Mouse (Mus musculus): Measurements from ENCODE around the gene Frmpd2. TPM values are rescaled to one million over a fixed set of nuclear protein-coding genes. Genes with fewer than 3 reads are reported as not detected.

The Frmpd2 gene
- polyA plus RNA-seq, 1 experiment: not detected

- Histone ChIP-seq H3K4me1 (ENCODE audit: control insufficient read depth, insufficient read depth, insufficient read length, low read length) (no peaks in the 10 kb centered on the region), H3K4me3 (ENCODE audit: low read depth, low read length) (no peak overlapping the region), H3K27me3 (ENCODE audit: control insufficient read depth, insufficient read depth, low read length) (no peaks in the 10 kb centered on the region), H3K36me3 (ENCODE audit: control insufficient read depth, insufficient read depth, low read length) (no peaks in the 10 kb centered on the region), H3K27ac (ENCODE audit: insufficient read depth, low read depth, low read length) (no peak overlapping the region)
- WGBS: 75% methylated on average over 8 of the region's 8 CpGs
- TF ChIP-seq POLR2A (IDR thresholded peaks at IDR 0.05; ENCODE audit: low read depth, low read length) (no peak), CTCF (IDR thresholded peaks at IDR 0.05; ENCODE audit: extremely low read depth, insufficient read length, insufficient replicate concordance, low read depth, low read length) (no peak)
Measured at GRCm38 (mm10) chr14:33545565-33546143, 74.2 kb downstream of the Frmpd2 start.

- H3K4me1 ChIP-seq (ENCODE audit: control insufficient read depth, insufficient read depth, insufficient read length, low read length): no peaks in the 10 kb centered on the region
- H3K36me3 ChIP-seq (ENCODE audit: control insufficient read depth, insufficient read depth, low read length): no peaks in the 10 kb centered on the region
- TF ChIP-seq CTCF (IDR thresholded peaks at IDR 0.05; ENCODE audit: extremely low read depth, insufficient read length, insufficient replicate concordance, low read depth, low read length) (no peak), POLR2A (IDR thresholded peaks at IDR 0.05; ENCODE audit: low read depth, low read length) (no peak)
- H3K27ac ChIP-seq (ENCODE audit: insufficient read depth, low read depth, low read length): no peak overlapping the region
- no peak overlapping the region for H3K4me3 ChIP-seq (ENCODE audit: low read depth, low read length)
- 63% methylated on average over 3 of the region's 3 CpGs for WGBS
- H3K27me3 ChIP-seq (ENCODE audit: control insufficient read depth, insufficient read depth, low read length): no peaks in the 10 kb centered on the region
Measured at GRCm38 (mm10) chr14:33548650-33549049, 77.2 kb downstream of the Frmpd2 start.

- no peak for TF ChIP-seq CTCF (IDR thresholded peaks at IDR 0.05; ENCODE audit: extremely low read depth, insufficient read length, insufficient replicate concordance, low read depth, low read length)
- no peak for TF ChIP-seq POLR2A (IDR thresholded peaks at IDR 0.05; ENCODE audit: low read depth, low read length)
- no peak overlapping the region for H3K27ac ChIP-seq (ENCODE audit: insufficient read depth, low read depth, low read length)
- H3K36me3 ChIP-seq (ENCODE audit: control insufficient read depth, insufficient read depth, low read length): no peaks in the 10 kb centered on the region
- no peak overlapping the region for H3K4me3 ChIP-seq (ENCODE audit: low read depth, low read length)
- no peaks in the 10 kb centered on the region for H3K27me3 ChIP-seq (ENCODE audit: control insufficient read depth, insufficient read depth, low read length)
- WGBS: 68% methylated on average over 6 of the region's 6 CpGs
- no peaks in the 10 kb centered on the region for H3K4me1 ChIP-seq (ENCODE audit: control insufficient read depth, insufficient read depth, insufficient read length, low read length)
Measured at GRCm38 (mm10) chr14:33549856-33550255, 78.4 kb downstream of the Frmpd2 start.

GRCm38 (mm10) chr14:33570737-33571136 is 99.2 kb downstream of the Frmpd2 start:
- TF ChIP-seq CTCF (IDR thresholded peaks at IDR 0.05; ENCODE audit: extremely low read depth, insufficient read length, insufficient replicate concordance, low read depth, low read length): no peak
- TF ChIP-seq POLR2A (IDR thresholded peaks at IDR 0.05; ENCODE audit: low read depth, low read length): no peak
- 44% methylated on average over 6 of the region's 6 CpGs for WGBS
- H3K4me3 ChIP-seq (ENCODE audit: low read depth, low read length): no peak overlapping the region
- no peak overlapping the region for H3K27ac ChIP-seq (ENCODE audit: insufficient read depth, low read depth, low read length)
- H3K27me3 ChIP-seq (ENCODE audit: control insufficient read depth, insufficient read depth, low read length): no peaks in the 10 kb centered on the region
- no peaks in the 10 kb centered on the region for H3K36me3 ChIP-seq (ENCODE audit: control insufficient read depth, insufficient read depth, low read length)
- no peaks in the 10 kb centered on the region for H3K4me1 ChIP-seq (ENCODE audit: control insufficient read depth, insufficient read depth, insufficient read length, low read length)

- Histone ChIP-seq H3K27me3 (ENCODE audit: control insufficient read depth, insufficient read depth, low read length) (no peaks in the 10 kb centered on the region), H3K27ac (ENCODE audit: insufficient read depth, low read depth, low read length) (no peak overlapping the region), H3K4me3 (ENCODE audit: low read depth, low read length) (no peak overlapping the region), H3K36me3 (ENCODE audit: control insufficient read depth, insufficient read depth, low read length) (no peaks in the 10 kb centered on the region), H3K4me1 (ENCODE audit: control insufficient read depth, insufficient read depth, insufficient read length, low read length) (no peaks in the 10 kb centered on the region)
- 78% methylated on average over 3 of the region's 3 CpGs for WGBS
- TF ChIP-seq POLR2A (IDR thresholded peaks at IDR 0.05; ENCODE audit: low read depth, low read length) (no peak), CTCF (IDR thresholded peaks at IDR 0.05; ENCODE audit: extremely low read depth, insufficient read length, insufficient replicate concordance, low read depth, low read length) (no peak)
Measured at GRCm38 (mm10) chr14:33573643-33574042, 102.1 kb downstream of the Frmpd2 start.

- WGBS: 75% methylated on average over 7 of the region's 7 CpGs
- Histone ChIP-seq H3K27ac (ENCODE audit: insufficient read depth, low read depth, low read length) (no peak overlapping the region), H3K4me1 (ENCODE audit: control insufficient read depth, insufficient read depth, insufficient read length, low read length) (no peaks in the 10 kb centered on the region), H3K36me3 (ENCODE audit: control insufficient read depth, insufficient read depth, low read length) (no peaks in the 10 kb centered on the region), H3K4me3 (ENCODE audit: low read depth, low read length) (no peak overlapping the region), H3K27me3 (ENCODE audit: control insufficient read depth, insufficient read depth, low read length) (no peaks in the 10 kb centered on the region)
- TF ChIP-seq POLR2A (IDR thresholded peaks at IDR 0.05; ENCODE audit: low read depth, low read length) (no peak), CTCF (IDR thresholded peaks at IDR 0.05; ENCODE audit: extremely low read depth, insufficient read length, insufficient replicate concordance, low read depth, low read length) (no peak)
Measured at GRCm38 (mm10) chr14:33579771-33580484, 108.4 kb downstream of the Frmpd2 start.

- Histone ChIP-seq H3K27me3 (ENCODE audit: control insufficient read depth, insufficient read depth, low read length) (no peaks in the 10 kb centered on the region), H3K4me3 (ENCODE audit: low read depth, low read length) (no peak within 1 kb of the TSS), H3K36me3 (ENCODE audit: control insufficient read depth, insufficient read depth, low read length) (no peaks in the 10 kb centered on the region), H3K4me1 (ENCODE audit: control insufficient read depth, insufficient read depth, insufficient read length, low read length) (no peaks in the 10 kb centered on the region), H3K27ac (ENCODE audit: insufficient read depth, low read depth, low read length) (no peak within 1 kb of the TSS)
- TF ChIP-seq CTCF (IDR thresholded peaks at IDR 0.05; ENCODE audit: extremely low read depth, insufficient read length, insufficient replicate concordance, low read depth, low read length): no peak
- no peak for TF ChIP-seq POLR2A (IDR thresholded peaks at IDR 0.05; ENCODE audit: low read depth, low read length)
- WGBS: 68% methylated on average over 14 of the region's 14 CpGs
Measured at GRCm38 (mm10) chr14:33588951-33589350, 117.5 kb downstream of the Frmpd2 start, which contains the start of gene Ptpn20. TSS of gene Ptpn20 (plus strand) at chr14:33589207.
